Mouse (Mus musculus) liver, embryonic 12.5 days (tissue): ENCODE measurements around the gene Hist1h4m. TPM values are rescaled to one million over a fixed set of nuclear protein-coding genes. Genes with fewer than 3 reads are reported as not detected.
A peak's percentile ranks its signal among the peaks of the same experiment; 100 is the strongest.
"Not testable (repeated sequence)": the region's sequence is repeated elsewhere in the genome, so short reads cannot be mapped to it uniquely, and the experiment has no call there.

Experiments
- ATAC-seq: fragments of 200-750 bp; cut with Nextera tagmentation; 2 replicates; pipeline ENCODE4 v1.8.0; 2017; ENCODE audit warnings: moderate number of reproducible peaks, mild to moderate bottlenecking, moderate library complexity
- H3K27ac ChIP-seq: fragments of 300-500 bp; sonication (generic); 2 replicates; pipeline ENCODE4 v1.5.1; 2016; ENCODE audit warnings: mild to moderate bottlenecking
- H3K27me3 ChIP-seq: fragments of 300-500 bp; sonication (generic); replicated peaks from 2 replicates; pipeline ENCODE4 v1.6.1; 2016; ENCODE audit warnings: mild to moderate bottlenecking, moderate library complexity
- H3K36me3 ChIP-seq: fragments of 300-500 bp; sonication (generic); 2 replicates; pipeline ENCODE4 v1.6.1; 2016; ENCODE audit warnings: mild to moderate bottlenecking, moderate library complexity
- H3K4me1 ChIP-seq: fragments of 300-500 bp; sonication (generic); 2 replicates; pipeline ENCODE4 v1.6.1; 2016
- H3K4me2 ChIP-seq: fragments of 300-500 bp; sonication (generic); 2 replicates; pipeline ENCODE4 v1.6.1; 2016; ENCODE audit warnings: mild to moderate bottlenecking, moderate library complexity
- H3K4me3 ChIP-seq: fragments of 300-500 bp; sonication (generic); 2 replicates; pipeline ENCODE4 v1.5.1; 2016; ENCODE audit warnings: mild to moderate bottlenecking, moderate library complexity
- H3K9ac ChIP-seq: fragments of 300-500 bp; sonication (generic); 2 replicates; pipeline ENCODE4 v1.6.1; 2016; ENCODE audit warnings: mild to moderate bottlenecking, moderate library complexity
- H3K9me3 ChIP-seq: fragments of 300-500 bp; sonication (generic); replicated peaks from 2 replicates; pipeline ENCODE4 v1.6.1; 2016; ENCODE audit warnings: mild to moderate bottlenecking, moderate library complexity
- WGBS: fragments of 180-500 bp; shearing (Covaris S2); methylation state at CpG from one replicate; pipeline ENCODE4 v1.1.7; 2016; ENCODE audit not compliant: insufficient replicate concordance; 5-methylcytosine and 5-hydroxymethylcytosine counted together
- polyA plus RNA-seq: library from polyadenylated mRNA; unstranded; fragments of >200 nt; fragmentation: Nextera tagmentation; extraction: Ambion mirVana; gene quantifications from 2 replicates; pipeline ENCODE4 v1.2.1, GENCODE M21; 2016

Gene Hist1h4m
- polyA plus RNA-seq, 1 experiment from 2014 or later = not detected

DNA sequence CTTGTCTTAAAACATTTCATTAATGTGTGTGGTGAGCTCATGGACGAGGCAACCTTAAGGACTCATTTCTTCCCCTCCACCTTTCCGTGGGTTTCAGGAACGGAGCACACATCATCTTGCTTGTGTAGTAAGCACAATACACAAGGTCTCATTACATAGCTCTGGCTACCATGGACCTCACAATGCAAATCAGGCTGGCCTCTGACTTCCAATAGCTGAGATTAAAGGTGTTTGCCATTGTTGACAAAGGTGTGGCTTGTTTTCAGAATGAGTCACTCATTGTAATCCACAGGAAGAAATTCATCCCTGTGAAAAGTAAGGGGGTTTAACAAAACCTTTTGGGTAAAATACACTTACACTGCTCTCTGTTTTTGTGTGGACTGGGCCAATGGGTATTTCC lies 17.0 kb downstream of the Hist1h4m start:
- Histone ChIP-seq H3K4me1 (peaks cover 18% of the 10 kb centered on the region), H3K27ac (peak overlapping the region; percentile 82; the same call in 1 of the 2 replicates), H3K4me2 (no peak overlapping the region), H3K9ac (0 out of 2 replicates have a peak overlapping the region, but pooled peaks have one; percentile 6), H3K9me3 (no peaks in the 10 kb centered on the region), H3K36me3 (peaks cover 5% of the 10 kb centered on the region), H3K27me3 (no peaks in the 10 kb centered on the region), H3K4me3 (no peak overlapping the region)
- ATAC-seq = no peak
- 79% methylated on average over 3 of the region's 3 CpGs for WGBS

DNA sequence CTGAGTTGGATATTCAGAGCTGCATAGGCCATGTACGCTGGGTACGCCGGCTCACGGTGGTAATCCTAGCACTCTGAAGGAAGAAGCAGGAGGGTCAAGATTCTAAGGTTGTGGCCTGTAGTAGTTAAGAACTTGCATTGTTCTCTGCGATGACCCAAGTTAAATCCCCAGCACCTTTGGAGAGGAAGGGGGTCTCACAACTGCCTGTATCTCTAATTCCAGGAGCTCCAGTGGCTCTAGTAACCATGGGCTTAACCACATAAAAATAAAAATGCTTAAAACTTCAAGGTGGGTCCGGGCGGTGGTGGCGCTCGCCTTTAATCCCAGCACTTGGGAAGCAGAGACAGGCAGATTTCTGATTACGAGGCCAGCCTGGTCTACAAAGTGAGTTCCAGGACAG lies 18.8 kb downstream of the Hist1h4m start:
- 74% methylated on average over 10 of the region's 10 CpGs for WGBS
- H3K27ac ChIP-seq = peak overlapping the region; percentile 82
- peaks cover 18% of the 10 kb centered on the region for H3K4me1 ChIP-seq
- H3K4me3 ChIP-seq = peak overlapping the region; percentile 38
- ATAC-seq = no peak
- peaks cover 5% of the 10 kb centered on the region for H3K36me3 ChIP-seq
- peak overlapping the region; percentile 60 for H3K4me2 ChIP-seq
- peak overlapping the region; percentile 63 for H3K9ac ChIP-seq
- no peaks in the 10 kb centered on the region for H3K27me3 ChIP-seq
- no peaks in the 10 kb centered on the region for H3K9me3 ChIP-seq

DNA sequence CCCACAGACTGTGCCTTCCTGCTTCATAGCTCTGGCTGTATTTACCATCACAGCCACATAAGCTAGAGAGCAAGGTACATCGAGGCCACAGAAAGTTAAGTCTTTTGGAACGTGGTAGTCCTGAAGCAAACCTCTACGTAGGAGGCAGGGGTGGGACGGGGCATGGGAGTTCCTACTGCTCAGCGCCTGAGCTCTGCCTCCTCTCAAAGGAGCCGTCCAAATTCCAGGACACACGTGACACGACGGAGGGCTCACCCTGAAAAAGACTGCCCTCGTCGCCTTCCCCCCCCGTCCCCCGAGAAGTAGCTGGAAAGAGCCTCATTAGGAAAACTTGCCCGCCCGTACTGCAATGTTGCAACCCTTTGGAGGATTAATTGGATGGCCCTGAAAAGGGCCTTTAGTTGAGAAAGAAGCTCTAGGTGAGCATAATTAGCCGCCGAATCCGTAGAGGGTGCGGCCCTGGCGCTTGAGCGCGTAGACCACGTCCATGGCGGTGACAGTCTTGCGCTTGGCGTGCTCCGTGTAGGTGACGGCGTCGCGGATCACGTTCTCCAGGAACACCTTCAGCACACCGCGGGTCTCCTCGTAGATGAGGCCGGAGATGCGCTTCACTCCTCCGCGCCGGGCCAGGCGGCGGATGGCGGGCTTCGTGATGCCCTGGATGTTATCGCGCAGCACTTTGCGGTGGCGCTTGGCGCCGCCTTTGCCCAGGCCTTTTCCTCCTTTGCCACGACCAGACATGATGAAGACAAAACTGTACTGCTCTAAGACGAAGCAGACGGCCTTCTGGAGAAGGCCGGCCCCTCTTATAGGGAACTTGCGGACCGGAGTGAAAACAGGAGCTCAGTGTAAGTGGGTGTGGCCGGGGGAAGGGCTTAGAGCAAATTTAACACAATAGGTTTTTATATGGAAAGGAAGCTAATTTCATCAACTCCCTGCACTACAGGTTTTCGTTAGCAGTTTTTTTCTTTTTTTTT lies 20.2 kb downstream of the Hist1h4m start, which contains the start of gene Hist1h4n:
Gene Hist1h4n (minus strand): TSS at position 779 of the 977 bp plus-strand sequence.
- peak; percentile 70 for ATAC-seq
- 2% methylated on average over 29 of the region's 58 CpGs for WGBS
- not testable (repeated sequence) for H3K36me3 ChIP-seq, H3K27me3 ChIP-seq, H3K9me3 ChIP-seq
- peak within 1 kb of the TSS; percentile 56; the same call in 1 of the 2 replicates for H3K9ac ChIP-seq
- peak within 1 kb of the TSS; percentile 84 for H3K27ac ChIP-seq
- H3K4me1 ChIP-seq = peaks cover 18% of the 10 kb centered on the region
- H3K4me3 ChIP-seq = peak within 1 kb of the TSS; percentile 22; the same call in 1 of the 2 replicates
- peak within 1 kb of the TSS; percentile 49 for H3K4me2 ChIP-seq

DNA sequence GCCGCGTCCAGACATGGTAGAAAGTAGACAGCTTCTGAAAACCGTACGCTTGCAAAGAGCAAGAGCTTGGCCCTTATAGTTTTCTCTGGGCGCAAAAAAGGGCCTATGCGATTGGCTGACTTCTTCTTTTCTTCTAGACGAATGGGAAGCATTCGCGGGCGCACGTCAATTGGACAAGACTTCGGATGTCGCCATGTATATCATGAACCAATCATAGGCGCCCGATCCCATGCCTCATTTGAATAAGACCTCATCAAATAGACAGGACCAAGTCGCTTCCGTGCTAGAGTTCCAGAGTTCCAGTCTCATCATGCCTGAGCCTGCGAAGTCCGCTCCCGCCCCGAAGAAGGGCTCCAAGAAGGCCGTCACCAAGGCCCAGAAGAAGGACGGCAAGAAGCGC lies 21.9 kb downstream of the Hist1h4m start, which contains the start of the genes Hist1h2ap and Hist1h2br:
Gene Hist1h2ap (minus strand): TSS at position 47 of the 400 bp plus-strand sequence.
Gene Hist1h2br (plus strand): TSS at position 283 of the 400 bp plus-strand sequence.
- H3K4me2 ChIP-seq, H3K27ac ChIP-seq, H3K9me3 ChIP-seq, H3K9ac ChIP-seq, H3K36me3 ChIP-seq, H3K27me3 ChIP-seq, H3K4me3 ChIP-seq: not testable (repeated sequence)
- no CpG with 5 or more reads among the region's 24 CpGs for WGBS
- H3K4me1 ChIP-seq = peaks cover 17% of the 10 kb centered on the region
- peak; percentile 87 for ATAC-seq

DNA sequence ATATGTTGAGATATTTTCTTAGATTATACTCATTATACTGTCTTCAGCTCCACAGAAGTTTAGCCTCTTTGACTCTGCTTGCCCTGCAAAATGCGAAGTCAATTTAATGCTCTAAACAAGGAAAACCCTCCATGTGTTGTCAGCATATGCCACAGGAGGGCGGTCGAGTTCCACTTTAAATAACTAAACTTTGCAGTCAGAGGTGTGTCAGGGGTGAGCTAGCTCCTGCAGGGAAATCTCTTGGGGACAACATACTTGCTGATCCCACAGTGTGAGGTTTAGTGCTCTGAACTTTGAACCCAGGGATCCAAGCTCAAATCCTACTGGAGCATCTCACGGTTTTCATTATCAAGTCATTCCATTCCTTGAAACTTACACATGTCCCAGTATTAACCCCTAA lies 29.0 kb downstream of the Hist1h4m start:
- H3K4me1 ChIP-seq, H3K36me3 ChIP-seq, H3K4me3 ChIP-seq, H3K27ac ChIP-seq, H3K27me3 ChIP-seq, H3K9ac ChIP-seq, H3K4me2 ChIP-seq, H3K9me3 ChIP-seq: not testable (repeated sequence)
- ATAC-seq = peak; percentile 77; the same call in 1 of the 2 replicates
- no CpG with 5 or more reads among the region's 4 CpGs for WGBS

DNA sequence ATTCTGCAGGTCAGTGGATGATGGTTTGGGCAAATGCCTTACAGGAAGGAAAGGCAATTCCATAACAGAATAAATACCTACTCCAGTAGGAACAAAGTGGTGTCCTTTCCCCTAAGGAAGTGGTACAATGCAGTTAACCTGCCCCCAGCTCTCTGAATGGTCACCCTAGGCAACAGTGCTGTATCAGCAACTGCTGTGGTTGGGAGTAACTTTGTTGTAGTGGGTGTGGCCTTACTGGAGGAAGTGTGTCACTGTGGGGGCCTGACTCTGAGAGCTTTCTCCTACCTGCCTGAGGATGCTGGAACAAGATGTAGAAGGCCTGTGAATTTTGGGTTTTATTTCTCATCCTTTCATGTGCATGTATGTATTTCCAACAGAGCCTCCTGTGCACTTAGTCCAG lies 34.8 kb downstream of the Hist1h4m start:
- not testable (repeated sequence) for H3K4me3 ChIP-seq, H3K4me2 ChIP-seq, H3K4me1 ChIP-seq, H3K9me3 ChIP-seq, H3K9ac ChIP-seq, H3K27me3 ChIP-seq, H3K36me3 ChIP-seq, H3K27ac ChIP-seq
- peak; percentile 74 for ATAC-seq

DNA sequence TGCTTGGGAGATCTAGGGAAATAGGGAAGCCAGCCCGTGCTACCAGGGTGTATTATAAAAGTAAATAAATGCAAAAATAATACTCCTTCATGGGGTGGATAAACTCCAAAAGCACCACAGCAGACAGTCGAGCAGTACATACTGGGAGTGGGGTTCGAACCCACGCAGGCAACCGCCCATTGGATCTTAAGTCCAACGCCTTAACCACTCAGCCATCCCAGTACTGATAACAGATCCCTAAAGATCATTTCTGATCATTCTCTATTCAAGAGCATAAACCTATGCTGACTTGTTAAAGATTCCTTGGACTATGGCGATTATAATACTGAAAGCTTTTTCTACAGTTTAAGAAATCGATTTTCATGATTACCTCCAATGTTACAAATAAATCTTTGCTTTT lies 36.3 kb downstream of the Hist1h4m start:
- peak overlapping the region; percentile 41 for H3K4me2 ChIP-seq
- H3K9me3 ChIP-seq = no peaks in the 10 kb centered on the region
- H3K36me3 ChIP-seq = no peaks in the 10 kb centered on the region
- ATAC-seq = peak; percentile 69; the same call in 1 of the 2 replicates
- no peak overlapping the region for H3K27ac ChIP-seq
- no peaks in the 10 kb centered on the region for H3K27me3 ChIP-seq
- peak overlapping the region; percentile 25 for H3K4me3 ChIP-seq
- H3K9ac ChIP-seq = no peak overlapping the region
- 14% methylated on average over 8 of the region's 8 CpGs for WGBS
- H3K4me1 ChIP-seq = peaks cover 5% of the 10 kb centered on the region; the same call in 1 of the 2 replicates

DNA sequence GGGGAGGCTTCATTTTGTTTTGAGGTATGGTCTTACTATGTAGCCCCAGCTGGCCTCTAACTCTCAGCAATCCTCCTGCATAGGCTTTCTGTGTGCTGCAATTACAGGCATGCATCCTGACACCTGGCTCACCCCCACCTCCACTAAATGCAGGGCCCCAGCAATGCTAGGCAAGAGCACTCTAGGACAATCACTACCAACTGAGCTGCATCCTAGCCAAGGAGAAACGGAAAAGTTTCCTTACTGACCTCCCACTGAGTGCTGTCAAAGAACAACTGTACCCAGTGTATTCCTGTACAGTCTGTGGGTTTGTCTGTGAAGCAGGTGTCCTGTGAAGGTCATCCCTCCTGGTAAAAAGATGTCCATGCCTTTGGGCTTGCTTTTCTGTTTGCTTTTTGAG lies 39.1 kb downstream of the Hist1h4m start:
- H3K27me3 ChIP-seq, H3K36me3 ChIP-seq, H3K9me3 ChIP-seq, H3K4me3 ChIP-seq, H3K4me1 ChIP-seq, H3K9ac ChIP-seq, H3K4me2 ChIP-seq, ATAC-seq, H3K27ac ChIP-seq: not testable (repeated sequence)
- WGBS = 55% methylated on average over 1 of the region's 1 CpGs

DNA sequence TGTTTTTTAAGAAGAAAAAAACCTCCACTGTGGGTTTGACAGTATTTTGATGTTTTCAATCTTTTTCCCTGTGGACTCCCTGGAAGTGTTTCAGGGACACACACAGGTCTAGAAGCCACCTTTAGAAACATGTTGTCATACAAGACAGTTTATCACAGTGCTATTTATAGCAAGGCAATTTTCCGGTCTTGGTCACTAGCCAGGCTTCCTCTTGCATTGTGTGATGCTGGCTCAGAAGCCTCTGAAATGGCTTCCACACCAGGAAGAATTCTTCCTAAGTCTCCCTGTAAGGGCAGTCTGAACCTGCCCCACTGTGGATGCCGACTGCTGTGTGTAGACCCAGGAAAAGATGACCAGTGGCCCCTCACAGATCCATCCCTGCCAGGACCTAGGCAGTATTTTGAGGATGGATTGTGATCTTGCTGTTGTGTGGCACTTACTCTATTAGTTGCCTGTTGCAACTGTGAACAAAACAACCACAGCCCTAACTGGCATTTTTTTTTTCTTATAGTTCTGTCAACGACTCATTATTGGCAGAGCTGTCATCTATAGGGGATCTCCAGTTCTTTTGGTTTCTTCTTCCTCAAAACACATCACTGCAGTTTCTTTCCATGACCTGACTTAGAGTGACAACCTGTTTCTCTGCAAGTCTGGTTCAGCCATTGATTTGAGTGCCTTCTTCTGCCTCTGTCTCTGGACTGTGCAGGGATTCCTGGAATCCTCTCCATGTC lies 40.8 kb downstream of the Hist1h4m start:
- Histone ChIP-seq H3K4me1 (peaks cover 9% of the 10 kb centered on the region; the same call in 1 of the 2 replicates), H3K4me3 (no peak overlapping the region), H3K27ac (no peak overlapping the region), H3K9ac (no peak overlapping the region), H3K27me3 (no peaks in the 10 kb centered on the region), H3K9me3 (no peaks in the 10 kb centered on the region), H3K36me3 (no peaks in the 10 kb centered on the region), H3K4me2 (no peak overlapping the region)
- no peak for ATAC-seq
- 22% methylated on average over 3 of the region's 3 CpGs for WGBS

DNA sequence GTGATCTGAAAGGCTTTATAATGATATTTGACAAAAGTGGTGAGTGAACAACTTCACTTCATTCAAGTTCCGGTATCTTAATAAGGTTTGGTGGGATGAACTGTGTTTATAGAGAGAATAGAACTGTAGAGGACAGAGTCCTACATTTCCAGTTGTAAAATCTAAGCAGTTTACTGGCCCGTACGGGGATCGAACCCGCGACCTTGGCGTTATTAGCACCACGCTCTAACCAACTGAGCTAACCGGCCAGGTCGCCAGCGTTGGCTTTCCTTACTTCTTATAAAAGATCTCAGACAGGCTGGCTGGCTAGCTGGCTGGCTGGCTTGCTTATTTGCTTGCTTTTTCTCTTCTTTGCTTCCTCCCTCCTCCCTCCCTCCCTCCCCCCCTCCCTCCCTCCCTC lies 43.6 kb downstream of the Hist1h4m start:
- H3K4me2 ChIP-seq = peak overlapping the region; percentile 69
- ATAC-seq = peak; percentile 92

DNA sequence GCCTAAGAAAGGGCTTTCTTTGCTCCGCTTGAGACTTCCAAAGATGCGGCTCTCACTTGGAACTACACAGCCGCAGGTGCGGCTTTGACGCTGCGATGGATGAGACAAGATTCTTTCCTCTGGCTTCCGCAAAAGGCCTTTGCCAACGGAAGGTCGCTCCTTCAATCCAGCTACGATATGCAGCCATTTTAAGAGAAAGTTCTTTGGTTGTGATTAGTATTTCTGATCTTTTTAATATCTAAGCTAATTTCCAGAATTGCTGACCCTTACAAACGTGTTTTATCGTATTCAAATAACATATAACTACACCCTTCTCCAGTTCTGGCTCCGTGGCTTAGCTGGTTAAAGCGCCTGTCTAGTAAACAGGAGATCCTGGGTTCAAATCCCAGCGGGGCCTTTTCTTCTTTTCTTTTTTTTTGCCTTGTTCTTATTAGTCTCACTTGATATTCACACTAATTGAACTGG lies 44.2 kb downstream of the Hist1h4m start:
- WGBS = under 1% methylated on average over 15 of the region's 15 CpGs
- ATAC-seq = peak; percentile 59
- H3K9me3 ChIP-seq = no peaks in the 10 kb centered on the region

More for the DNA sequence above, 43.6 kb downstream of the Hist1h4m start:
- Histone ChIP-seq H3K4me1 (peaks cover 3% of the 10 kb centered on the region; the same call in 1 of the 2 replicates), H3K9me3 (no peaks in the 10 kb centered on the region), H3K9ac (peak overlapping the region; percentile 65), H3K36me3 (no peaks in the 10 kb centered on the region), H3K4me3 (peak overlapping the region; percentile 68), H3K27me3 (no peaks in the 10 kb centered on the region), H3K27ac (no peak overlapping the region)
- WGBS = under 1% methylated on average over 11 of the region's 11 CpGs

More for the DNA sequence above, 44.2 kb downstream of the Hist1h4m start:
- 0 out of 2 replicates have a peak overlapping the region, but pooled peaks have one; percentile 52 for H3K27ac ChIP-seq
- peak overlapping the region; percentile 65 for H3K9ac ChIP-seq
- H3K36me3 ChIP-seq = no peaks in the 10 kb centered on the region
- peak overlapping the region; percentile 68 for H3K4me3 ChIP-seq
- H3K4me1 ChIP-seq = peaks cover 3% of the 10 kb centered on the region; the same call in 1 of the 2 replicates
- H3K27me3 ChIP-seq = no peaks in the 10 kb centered on the region
- peak overlapping the region; percentile 69 for H3K4me2 ChIP-seq
